Mouse (Mus musculus) gastrocnemius, postnatal 14 days (tissue): ENCODE results near the gene Trim60. TPM values are rescaled to one million over a fixed set of nuclear protein-coding genes. Genes with fewer than 3 reads are reported as not detected.

Experiments used
- DNase-seq: peaks from one replicate; pipeline ENCODE4 v3.0.0; 2021; ENCODE audit warnings: mixed read lengths
- intact Hi-C: fragments of 180-260 bp; cut with DNase I; formaldehyde crosslinking; loops from one replicate; pipeline ENCODE4 v1.15.1; 2025; ENCODE audit warnings: low total_unique reads
- long read RNA-seq, 2 experiments: library from polyadenylated mRNA; stranded (forward); transcript quantifications; one replicate each; pipeline ENCODE4 v2.0.0; 2021
- total RNA-seq, 2 experiments: library from RNA; stranded (reverse); gene quantifications; 2 replicates each; pipeline ENCODE4 v1.2.3; 2021

The Trim60 gene
- not detected for total RNA-seq
- long read RNA-seq, experiment 1, result 0 reads
- long read RNA-seq, experiment 2, result 0 reads

DNA sequence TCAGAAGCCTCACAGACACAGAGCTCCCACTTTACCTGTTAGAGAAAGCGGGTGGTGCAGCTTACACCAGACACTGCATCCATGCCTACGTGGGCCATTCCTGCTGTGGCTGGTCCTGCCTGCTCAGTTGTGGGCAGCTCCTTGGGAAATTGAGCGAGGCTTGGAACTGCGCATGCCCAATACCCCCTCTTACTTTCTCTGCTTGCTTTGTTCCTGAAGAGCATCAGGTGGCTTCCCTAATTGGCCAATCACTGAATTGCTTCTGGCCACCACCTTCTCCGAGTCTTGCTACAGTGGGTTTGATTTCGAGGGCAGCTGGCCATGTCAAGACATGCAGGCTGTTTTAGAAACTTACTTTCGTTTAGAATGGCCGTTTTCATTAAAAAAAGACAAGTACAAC lies at the start of gene Trim60, which contains the start of gene Trim61:
TSS of gene Trim60 (minus strand) at position 162 of the 400 bp plus-strand sequence.
TSS of gene Trim61 (minus strand) at position 101 of the 400 bp plus-strand sequence.
- DNase-seq, result no peak
- intact Hi-C loops, result loop anchor here (5.0 kb wide), 1 partner anchor 94 kb away; no protein-coding TSS in a partner anchor

DNA sequence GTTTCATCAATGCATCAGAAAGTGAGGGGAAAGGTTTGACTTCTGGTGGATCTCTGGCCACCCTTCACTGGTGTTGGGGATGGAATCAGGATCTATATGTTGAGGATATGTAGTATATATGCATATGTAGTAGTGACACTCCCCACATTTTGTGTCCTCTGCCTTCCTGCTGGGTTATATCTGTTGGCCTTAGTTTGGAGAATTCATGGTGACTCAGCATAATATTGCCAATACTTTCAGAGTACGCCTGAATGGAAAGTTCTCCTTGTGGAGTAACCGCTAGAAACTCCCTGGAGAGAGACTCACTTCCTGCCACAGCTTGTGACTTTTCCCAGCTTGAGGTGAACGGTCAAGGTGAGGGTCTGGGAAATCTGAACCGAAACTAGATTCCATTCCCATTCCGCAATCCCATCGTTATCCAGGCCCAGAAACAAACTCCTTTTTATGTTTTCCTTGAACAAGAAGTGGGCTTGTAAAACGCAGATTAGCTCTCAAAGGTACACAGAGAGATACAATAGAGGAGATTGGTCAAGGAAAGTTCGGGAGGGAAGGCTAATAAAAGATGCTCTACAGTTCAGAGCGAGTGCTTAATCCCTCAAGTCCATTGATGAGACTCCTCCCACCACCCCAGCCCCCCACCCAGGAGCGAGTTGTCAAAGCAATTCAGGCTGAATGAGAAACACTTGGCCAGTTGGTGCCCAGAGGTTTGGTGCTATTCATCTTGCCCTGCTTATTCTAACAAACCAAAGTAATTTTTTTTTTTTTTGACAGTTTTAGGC lies 49.5 kb upstream of the Trim60 start:
- intact Hi-C loops, result no loop called here
- DNase-seq, result no peak

DNA sequence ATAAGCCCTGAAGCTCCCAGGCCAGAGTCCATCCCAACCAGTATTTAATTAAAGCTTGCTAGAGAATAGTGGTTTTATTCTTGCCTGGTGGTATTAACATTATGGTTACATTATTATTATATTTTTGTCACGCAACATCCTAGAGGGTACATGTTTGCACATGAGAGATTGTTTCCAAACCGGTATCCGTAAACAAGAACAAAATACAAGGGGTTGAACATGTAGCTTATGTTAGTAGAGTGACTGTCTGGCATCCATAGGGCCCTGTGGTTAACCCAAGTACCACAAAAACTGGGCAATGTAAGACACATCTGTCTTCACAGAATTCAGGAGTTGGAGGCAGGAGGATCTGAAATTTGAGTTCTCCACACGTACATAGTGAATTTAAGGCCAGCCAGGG lies 48.6 kb upstream of the Trim60 start:
- intact Hi-C loops, result no loop called here
- no peak for DNase-seq

DNA sequence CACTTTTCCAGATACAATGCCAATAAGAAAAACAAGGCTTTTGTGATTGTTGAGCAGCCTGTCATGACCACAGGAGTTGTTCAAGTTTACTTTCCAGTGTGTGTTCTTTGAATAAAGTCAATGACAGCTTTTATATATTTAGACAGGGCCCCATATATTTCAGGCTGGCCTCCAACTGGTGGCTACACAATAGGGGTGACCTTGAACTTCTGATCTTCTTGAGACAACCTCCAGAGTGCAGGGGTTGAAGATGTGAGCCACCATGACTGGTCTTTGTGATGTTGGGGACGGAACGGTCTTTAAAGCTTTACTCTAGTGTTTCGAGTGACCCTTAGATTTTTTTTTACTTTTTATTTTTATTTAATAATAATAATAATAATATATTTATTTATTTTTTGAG lies 47.2 kb upstream of the Trim60 start:
- DNase-seq, result no peak
- intact Hi-C loops, result no loop called here

DNA sequence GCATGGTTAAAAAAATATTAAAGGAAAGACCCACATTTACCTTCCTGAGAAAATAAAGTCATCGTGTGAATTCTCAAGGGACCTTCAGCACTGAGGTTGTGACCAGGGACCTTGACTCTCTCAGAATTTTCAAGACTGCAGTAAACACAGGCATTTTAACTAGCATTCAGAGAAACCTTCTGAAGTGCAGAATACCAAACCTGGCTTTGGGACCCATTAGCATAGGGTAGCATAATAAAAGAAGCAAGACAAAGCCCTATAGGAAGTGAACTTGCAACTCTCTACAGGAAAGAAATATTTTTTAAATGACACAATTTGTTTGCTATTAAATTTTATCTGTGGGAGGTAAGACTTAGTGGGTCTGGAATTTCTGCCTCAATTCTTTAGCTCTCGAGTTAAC lies 45.7 kb upstream of the Trim60 start:
- DNase-seq, result no peak
- intact Hi-C loops, result no loop called here

DNA sequence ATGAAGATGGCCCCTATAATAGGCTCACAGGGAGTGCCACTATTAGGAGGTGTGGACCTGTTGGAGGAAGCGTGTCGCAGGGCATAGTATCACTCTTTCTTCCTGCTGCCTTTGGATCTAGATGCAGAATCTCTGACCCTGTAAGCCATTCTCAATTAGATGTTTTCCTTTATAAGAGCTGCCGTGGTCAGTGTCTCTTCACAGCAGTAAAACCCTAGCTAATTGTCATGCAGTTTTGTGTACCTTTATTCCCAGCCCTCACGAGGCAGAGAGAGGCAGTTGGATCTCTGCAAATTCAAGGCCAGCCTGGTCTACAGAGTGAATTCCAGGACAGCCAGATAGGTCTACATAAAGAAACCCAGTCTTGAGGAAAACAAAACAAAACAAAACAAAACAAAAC lies 43.8 kb upstream of the Trim60 start:
- intact Hi-C loops, result no loop called here
- no peak for DNase-seq

DNA sequence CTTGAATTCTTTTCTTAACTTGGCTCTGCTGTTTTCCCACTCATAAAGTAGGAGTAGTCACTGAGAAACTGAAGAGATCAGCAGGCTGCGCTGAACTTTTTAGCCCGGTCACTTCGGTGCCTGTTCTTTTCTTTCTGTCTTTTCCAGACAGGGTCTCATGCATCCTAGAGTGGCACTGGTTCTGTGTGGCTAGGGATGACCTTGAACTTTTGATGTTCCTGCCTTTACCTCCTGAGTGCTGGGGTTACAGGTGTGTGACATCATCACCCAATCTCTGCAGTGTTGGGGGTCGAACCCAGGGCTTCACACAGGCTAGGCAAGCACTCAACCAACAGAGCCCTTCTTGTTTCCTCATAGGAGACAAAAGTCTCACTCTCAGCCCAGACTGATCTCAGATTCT lies 38.3 kb upstream of the Trim60 start:
- intact Hi-C loops, result no loop called here
- DNase-seq, result no peak

DNA sequence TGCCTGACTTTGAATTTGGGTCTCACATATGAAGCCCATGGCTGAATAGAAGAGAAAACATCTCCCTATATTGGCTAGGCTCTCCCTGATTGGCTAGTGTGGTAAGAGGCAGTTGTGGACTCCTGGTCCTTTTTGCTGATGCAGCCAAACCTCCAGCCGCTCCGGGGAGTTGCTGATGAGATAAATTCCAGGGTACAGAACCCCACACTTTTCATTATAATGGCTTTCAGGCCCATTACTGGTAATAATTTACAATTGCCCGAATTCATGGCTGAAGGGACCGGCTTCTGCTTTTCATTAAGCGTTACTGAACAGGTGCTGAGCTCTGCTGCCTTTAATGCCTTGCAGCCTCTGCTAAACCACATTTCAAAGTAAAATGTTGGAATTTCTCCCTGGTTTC lies 35.6 kb upstream of the Trim60 start:
- intact Hi-C loops, result no loop called here
- no peak for DNase-seq

DNA sequence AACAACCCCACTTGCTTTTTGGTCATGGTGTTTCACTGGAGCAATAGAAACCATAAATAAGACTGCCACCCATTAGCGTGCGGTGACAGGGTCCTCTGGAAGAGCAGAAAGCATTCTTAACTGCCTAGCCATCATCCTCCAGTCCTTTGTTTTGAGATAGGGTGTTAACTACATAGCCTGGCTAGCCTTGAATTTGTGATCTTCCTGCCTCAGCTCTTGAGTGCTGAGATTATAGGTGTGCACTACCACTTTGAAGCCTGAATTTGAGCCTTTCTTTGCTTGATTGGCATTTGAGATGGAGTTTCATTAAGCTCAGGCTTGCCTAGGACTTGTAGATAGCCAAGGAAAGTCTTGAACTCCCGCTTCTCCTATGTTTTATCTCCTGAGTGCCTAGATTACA lies 35.2 kb upstream of the Trim60 start:
- intact Hi-C loops, result no loop called here

DNA sequence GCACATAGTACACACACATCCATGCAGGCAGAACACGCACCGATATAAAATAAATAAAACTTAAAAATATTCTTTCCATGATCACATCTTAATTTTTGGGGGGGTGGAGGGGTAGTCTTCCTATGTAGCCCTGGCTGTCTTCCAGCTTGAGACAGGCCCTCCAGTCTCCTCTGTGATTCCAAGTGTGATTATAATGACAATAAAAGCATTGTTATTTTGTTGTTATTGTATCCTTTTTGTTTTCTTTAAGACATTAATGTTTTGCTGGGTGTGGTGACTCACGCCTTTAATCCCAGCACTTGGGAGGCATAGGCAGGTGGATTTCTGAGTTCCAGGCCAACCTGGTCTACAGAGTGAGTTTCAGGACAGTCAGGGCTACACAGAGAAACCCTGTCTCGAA lies 29.4 kb upstream of the Trim60 start:
- DNase-seq, result no peak
- intact Hi-C loops, result no loop called here

More for the DNA sequence above, 35.2 kb upstream of the Trim60 start:
- DNase-seq, result no peak

DNA sequence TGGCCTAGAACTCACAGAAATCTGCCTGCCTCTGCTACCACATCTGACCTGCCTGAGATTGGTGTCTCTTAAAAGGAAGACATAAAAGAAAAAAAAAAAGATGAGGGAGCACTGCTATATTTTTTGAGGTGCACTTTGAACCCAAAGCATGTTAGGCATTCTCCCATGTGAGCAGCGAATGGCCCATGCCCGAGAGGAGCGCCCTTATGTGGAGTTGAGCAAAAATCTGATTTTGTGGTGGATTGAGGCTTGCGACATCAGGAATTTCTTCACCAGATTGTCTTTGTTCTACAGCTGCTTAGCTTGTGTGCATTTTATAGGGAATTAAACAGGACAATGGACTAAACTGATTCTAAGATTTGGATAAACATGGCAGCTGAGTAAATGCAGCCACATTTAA lies 28.8 kb upstream of the Trim60 start:
- DNase-seq, result no peak
- intact Hi-C loops, result no loop called here

DNA sequence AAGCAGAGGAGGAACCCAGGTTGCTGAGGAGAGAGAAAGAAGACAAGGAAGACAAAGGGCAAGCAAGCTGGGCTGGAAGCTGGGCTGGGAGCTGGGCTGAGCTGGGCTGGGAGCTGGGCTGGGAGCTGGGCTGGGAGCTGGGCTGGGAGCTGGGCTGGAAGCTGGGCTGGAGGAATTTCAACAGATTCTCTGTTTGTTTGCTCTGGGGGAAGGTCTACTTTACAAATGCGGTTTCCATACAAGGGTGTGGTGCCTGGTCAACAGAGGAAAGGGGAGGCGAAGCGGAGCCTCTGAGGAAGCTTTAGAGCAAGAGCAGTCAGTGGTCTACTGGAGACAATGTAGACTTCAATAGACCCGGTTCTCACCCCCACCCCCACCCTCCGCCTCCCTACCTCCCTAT lies 28.2 kb upstream of the Trim60 start:
- peak; percentile 9 for DNase-seq
- intact Hi-C loops, result no loop called here

DNA sequence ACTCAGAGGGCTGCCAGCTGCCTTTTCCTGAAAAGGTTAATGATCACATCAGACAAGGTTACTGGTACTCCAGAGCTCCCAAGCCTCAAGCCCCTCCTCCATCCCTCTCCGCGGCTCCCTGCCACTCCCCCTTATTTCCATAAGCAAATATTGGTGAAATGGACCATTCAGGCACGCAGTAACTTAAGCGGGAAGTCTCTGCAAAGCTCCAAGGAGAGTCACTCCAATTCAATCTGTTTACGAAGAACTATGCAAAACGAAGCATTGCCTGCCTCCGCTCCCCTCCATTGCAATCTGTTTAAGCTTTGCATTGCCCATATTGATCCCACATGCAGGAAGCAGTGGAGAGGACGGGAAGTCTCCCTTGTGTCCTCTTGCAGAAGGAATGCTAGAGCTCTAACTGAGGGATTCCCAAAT lies 18.7 kb upstream of the Trim60 start, which contains the start of gene Apela:
TSS of gene Apela (minus strand) at position 220 of the 417 bp plus-strand sequence.
- DNase-seq, result no peak
- intact Hi-C loops, result no loop called here

DNA sequence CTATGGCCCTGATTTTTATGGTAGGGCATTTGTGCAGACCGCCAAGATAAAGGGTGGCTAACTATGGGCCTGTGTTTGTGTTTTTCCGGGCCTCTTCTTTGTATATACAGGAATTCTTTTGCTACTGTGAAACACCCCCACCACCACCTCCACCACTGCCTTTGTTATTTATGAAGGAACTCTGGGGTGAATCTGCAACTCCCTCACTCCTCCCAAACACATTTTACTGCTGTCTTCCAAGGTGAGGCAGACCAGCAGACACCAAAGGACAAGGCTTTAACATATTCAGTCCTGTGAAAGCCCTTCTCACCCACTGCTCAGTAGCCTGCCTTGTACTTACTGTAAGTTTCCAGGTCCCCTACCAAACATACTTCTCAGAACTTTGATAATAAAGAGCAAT lies 15.8 kb upstream of the Trim60 start:
- no peak for DNase-seq
- intact Hi-C loops, result no loop called here

DNA sequence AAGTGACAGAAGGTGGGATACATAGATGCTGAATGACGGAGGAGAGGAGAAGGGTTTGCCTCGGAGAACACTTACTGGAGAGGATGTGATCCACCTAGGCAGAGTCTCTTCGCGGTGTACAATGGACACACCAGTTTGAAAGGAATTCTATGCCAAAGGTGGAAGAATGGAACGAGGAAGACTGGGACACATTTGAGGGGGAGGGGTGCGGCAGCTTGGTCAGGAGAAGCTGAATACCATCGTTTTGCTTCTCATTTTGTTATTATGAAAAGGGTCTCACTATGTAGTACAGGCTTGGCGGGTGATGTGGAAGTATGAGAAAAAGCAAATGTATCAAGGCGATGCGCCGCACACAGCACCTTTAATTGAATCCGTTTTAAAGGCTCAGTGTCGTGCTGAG lies 14.7 kb upstream of the Trim60 start:
- DNase-seq, result no peak
- intact Hi-C loops, result no loop called here

DNA sequence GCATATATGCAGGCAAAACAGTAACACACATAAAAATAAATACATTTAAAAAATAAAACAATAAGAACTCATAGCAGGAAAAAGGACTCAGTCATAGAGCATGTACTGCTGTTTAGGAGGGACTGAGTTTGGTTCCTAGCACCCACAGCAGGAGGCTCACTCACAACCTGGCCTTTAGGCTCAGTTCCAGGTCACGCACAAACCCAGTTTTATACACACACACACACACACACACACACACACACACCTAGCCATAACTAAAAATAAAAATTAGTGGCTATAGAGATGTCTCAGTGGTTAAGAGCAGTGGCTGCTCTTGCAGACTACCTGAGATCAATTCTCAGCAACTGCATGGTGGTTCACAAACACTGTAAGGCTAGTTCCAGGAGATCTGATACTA lies 13.7 kb upstream of the Trim60 start:
- no peak for DNase-seq
- intact Hi-C loops, result no loop called here

DNA sequence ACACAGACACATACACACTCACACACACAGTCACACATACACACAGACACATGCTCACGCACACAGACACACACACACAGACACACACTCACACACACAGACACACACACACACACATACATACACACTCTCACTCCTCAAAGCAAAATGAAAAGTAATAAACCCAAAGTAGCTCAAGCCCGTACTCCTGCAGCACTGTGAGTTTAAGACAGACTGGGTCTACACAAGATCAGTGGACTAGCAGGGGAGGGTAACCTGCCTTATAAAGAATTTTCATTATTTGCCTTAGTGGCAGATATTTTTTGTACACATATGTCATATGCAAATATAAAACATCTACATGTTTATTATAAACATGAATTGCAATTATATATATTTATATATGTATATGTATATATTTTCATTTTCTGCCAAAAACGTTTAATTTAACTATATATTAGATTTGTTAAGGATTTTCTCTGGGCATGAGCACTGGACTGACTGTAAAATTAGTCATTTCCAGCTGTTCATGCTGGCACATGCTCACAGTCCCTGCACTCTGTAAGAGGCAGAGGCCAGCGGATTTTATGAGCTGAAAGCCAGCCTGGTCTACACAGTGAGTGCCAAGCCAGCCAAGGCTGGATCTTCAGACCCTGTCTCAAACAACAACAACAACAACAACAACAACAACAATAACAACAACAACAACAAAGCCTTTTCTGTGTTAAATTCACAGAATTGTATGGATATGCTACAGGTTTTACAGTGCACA lies 12.5 kb upstream of the Trim60 start:
- DNase-seq, result no peak
- intact Hi-C loops, result no loop called here

DNA sequence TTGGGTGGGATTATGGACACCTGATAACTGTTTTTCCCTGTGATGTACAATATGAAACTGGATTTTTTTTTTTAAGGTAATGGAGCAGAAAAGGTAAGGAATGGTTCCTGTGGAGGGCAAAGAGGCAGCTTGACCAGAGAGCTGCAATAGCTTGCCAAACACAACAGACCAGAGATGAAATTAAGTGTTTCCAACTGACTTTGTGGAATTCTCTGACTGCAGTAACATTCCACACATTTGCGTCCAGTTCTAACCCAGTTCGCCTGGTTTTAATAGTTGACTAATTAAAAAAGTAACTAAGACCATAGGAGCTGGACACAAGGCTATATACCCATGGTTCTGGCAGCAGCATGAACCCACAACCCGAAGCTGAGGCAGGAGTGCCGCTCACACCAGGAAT lies 11.4 kb upstream of the Trim60 start:
- intact Hi-C loops, result no loop called here
- no peak for DNase-seq

DNA sequence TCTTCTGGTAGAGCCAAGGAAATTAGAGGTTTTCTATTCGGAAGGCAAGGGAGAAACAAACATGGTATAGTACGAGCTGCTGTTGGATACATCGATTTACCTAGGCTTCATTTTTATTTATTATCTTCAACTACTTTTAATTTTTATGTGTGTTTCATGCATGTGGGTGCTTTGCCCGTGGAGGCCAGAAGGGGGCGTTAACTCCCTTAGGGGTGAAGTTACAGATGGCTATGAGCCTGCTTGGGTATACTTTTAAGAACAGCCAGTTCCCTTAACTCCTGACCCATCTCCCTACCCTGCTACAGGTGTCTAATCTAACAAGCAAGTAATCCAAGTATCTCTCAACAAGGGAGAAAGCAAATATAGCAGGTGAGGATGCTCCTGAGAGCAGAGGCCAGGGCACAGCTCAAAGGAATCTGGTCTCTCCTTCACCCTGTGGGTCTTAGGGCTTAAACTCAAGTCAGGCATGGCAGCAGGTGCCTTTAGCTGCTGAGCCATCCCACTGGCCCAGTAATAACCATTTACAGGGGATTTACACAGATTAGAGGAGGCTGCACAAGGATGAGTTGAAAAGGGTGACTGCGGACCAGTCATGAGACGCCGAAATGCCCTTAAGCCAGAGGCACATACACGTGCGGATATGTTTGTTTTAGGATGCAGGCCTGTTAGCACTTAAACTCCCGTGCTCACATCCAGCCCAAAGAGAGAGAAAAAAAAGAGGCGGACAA lies 10.7 kb upstream of the Trim60 start:
- intact Hi-C loops, result no loop called here
- DNase-seq, result no peak

DNA sequence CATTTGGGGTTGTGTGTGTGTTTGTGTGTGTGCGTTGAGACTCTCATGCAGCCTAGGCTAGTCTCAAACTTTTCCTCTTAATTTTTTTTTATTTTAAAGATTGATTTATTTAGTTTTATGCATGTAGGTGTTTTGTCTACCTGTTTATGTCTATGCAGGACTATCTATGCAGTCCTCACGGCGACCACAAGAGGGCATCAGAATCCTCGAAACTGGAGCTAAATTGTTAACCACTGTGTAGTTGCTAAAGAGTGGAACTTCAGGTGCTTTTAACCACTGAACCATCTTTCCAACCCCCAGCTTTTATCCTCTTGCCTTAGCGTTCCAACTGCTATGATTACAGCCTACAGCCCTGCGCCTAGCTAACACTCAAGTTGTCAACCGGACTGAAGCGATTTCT lies 4.1 kb upstream of the Trim60 start:
- intact Hi-C loops, result no loop called here
- DNase-seq, result peak; percentile 28
